Mouse (Mus musculus): ENCODE data around the gene Tmem120b. TPM values are rescaled to one million over a fixed set of nuclear protein-coding genes. Genes with fewer than 3 reads are reported as not detected.

Tmem120b gene
- polyA plus RNA-seq, 1 experiment, result 5.8 TPM

GRCm38 (mm10) chr5:123083340-123084050 lies 15.3 kb downstream of the Tmem120b start:
- Histone ChIP-seq H3K36me3 (ENCODE audit: control insufficient read depth, insufficient read depth, low read length) (no peaks in the 10 kb centered on the region), H3K4me3 (ENCODE audit: extremely low read depth, insufficient read depth, insufficient read length) (no peak overlapping the region), H3K27me3 (ENCODE audit: control insufficient read depth, insufficient read depth, low read length) (no peaks in the 10 kb centered on the region), H3K27ac (ENCODE audit: insufficient read depth, low read length) (no peak overlapping the region), H3K4me1 (ENCODE audit: control insufficient read depth, insufficient read depth, insufficient read length) (no peaks in the 10 kb centered on the region)
- no peak for DNase-seq (ENCODE audit: low read depth in 1 of 2, low spot score in 2 of 2)
- no peak for TF ChIP-seq CTCF (IDR thresholded peaks at IDR 0.05; ENCODE audit: extremely low read depth, insufficient read depth, insufficient read length, insufficient replicate concordance)
- no peak for TF ChIP-seq POLR2A (IDR thresholded peaks at IDR 0.05; ENCODE audit: low read depth, low read length)
- WGBS, result 62% methylated on average over 13 of the region's 13 CpGs

DNA sequence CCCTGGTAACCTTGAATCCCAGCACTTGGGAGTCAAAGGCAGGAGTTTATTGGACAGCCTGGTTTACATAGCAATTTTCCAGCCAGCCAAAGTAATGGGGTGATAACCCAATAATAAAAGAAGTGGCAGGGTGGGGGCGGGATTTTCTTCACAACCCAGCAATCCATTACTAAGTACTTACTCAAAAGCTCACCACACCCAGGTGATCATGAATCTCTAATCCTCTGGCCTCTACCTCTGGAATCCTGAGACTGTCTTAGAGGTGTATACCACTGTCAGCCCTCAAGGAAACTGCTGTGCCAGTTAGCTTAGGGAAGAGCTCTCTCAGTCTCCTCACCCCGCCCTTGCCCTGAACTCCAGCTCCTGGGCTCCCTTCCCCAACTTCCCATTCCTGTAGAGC lies 18.3 kb downstream of the Tmem120b start:
- no peak overlapping the region for H3K27ac ChIP-seq (ENCODE audit: insufficient read depth, low read length)
- TF ChIP-seq CTCF (IDR thresholded peaks at IDR 0.05; ENCODE audit: extremely low read depth, insufficient read depth, insufficient read length, insufficient replicate concordance) (no peak), POLR2A (IDR thresholded peaks at IDR 0.05; ENCODE audit: low read depth, low read length) (no peak)
- H3K4me3 ChIP-seq (ENCODE audit: extremely low read depth, insufficient read depth, insufficient read length), result no peak overlapping the region
- DNase-seq (ENCODE audit: low read depth in 1 of 2, low spot score in 2 of 2), result no peak
- 93% methylated on average over 2 of the region's 2 CpGs for WGBS
- H3K36me3 ChIP-seq (ENCODE audit: control insufficient read depth, insufficient read depth, low read length), result no peaks in the 10 kb centered on the region
- no peaks in the 10 kb centered on the region for H3K4me1 ChIP-seq (ENCODE audit: control insufficient read depth, insufficient read depth, insufficient read length)
- H3K27me3 ChIP-seq (ENCODE audit: control insufficient read depth, insufficient read depth, low read length), result no peaks in the 10 kb centered on the region

- Histone ChIP-seq H3K36me3 (ENCODE audit: control insufficient read depth, insufficient read depth, low read length) (no peaks in the 10 kb centered on the region), H3K4me3 (ENCODE audit: extremely low read depth, insufficient read depth, insufficient read length) (no peak overlapping the region), H3K27me3 (ENCODE audit: control insufficient read depth, insufficient read depth, low read length) (no peaks in the 10 kb centered on the region), H3K4me1 (ENCODE audit: control insufficient read depth, insufficient read depth, insufficient read length) (no peaks in the 10 kb centered on the region), H3K27ac (ENCODE audit: insufficient read depth, low read length) (no peak overlapping the region)
- 86% methylated on average over 4 of the region's 4 CpGs for WGBS
- no peak for DNase-seq (ENCODE audit: low read depth in 1 of 2, low spot score in 2 of 2)
- no peak for TF ChIP-seq POLR2A (IDR thresholded peaks at IDR 0.05; ENCODE audit: low read depth, low read length)
- TF ChIP-seq CTCF (IDR thresholded peaks at IDR 0.05; ENCODE audit: extremely low read depth, insufficient read depth, insufficient read length, insufficient replicate concordance), result no peak
These were observed 20.6 kb downstream of the Tmem120b start for GRCm38 (mm10) chr5:123088784-123089183.

GRCm38 (mm10) chr5:123090560-123091306 lies 22.5 kb downstream of the Tmem120b start:
- Histone ChIP-seq H3K4me1 (ENCODE audit: control insufficient read depth, insufficient read depth, insufficient read length) (no peaks in the 10 kb centered on the region), H3K4me3 (ENCODE audit: extremely low read depth, insufficient read depth, insufficient read length) (no peak overlapping the region), H3K36me3 (ENCODE audit: control insufficient read depth, insufficient read depth, low read length) (no peaks in the 10 kb centered on the region), H3K27ac (ENCODE audit: insufficient read depth, low read length) (no peak overlapping the region), H3K27me3 (ENCODE audit: control insufficient read depth, insufficient read depth, low read length) (no peaks in the 10 kb centered on the region)
- no peak for DNase-seq (ENCODE audit: low read depth in 1 of 2, low spot score in 2 of 2)
- WGBS, result 91% methylated on average over 10 of the region's 10 CpGs
- TF ChIP-seq POLR2A (IDR thresholded peaks at IDR 0.05; ENCODE audit: low read depth, low read length) (no peak), CTCF (IDR thresholded peaks at IDR 0.05; ENCODE audit: extremely low read depth, insufficient read depth, insufficient read length, insufficient replicate concordance) (no peak)

DNA sequence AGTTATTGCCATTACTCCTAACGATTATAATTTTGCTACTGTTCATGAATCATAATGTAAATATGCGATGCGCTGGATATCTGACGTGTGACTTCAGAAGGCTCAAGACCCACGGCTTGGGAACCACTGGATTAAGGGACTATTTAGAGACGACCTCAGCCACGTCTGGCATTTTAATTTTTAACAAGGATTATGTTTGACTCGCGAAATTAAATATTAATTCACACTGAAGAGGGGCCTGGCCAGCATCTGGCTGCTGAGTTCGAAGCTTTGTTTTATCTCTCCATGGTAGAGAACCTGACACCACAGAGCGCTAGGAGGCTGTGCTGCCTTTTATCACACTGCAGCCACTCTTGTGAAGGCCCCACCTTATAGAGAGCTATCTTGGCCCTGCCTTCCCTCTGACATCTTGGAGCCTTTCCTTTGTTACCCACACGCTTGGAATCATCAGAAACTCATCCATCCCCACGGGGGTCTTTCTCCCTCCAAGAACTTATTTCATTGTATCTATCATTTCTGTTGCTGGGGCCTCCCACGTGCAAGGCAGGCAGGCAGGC lies 24.9 kb downstream of the Tmem120b start:
- no peak for DNase-seq (ENCODE audit: low read depth in 1 of 2, low spot score in 2 of 2)
- Histone ChIP-seq H3K36me3 (ENCODE audit: control insufficient read depth, insufficient read depth, low read length) (no peaks in the 10 kb centered on the region), H3K4me1 (ENCODE audit: control insufficient read depth, insufficient read depth, insufficient read length) (no peaks in the 10 kb centered on the region), H3K4me3 (ENCODE audit: extremely low read depth, insufficient read depth, insufficient read length) (no peak overlapping the region), H3K27me3 (ENCODE audit: control insufficient read depth, insufficient read depth, low read length) (no peaks in the 10 kb centered on the region), H3K27ac (ENCODE audit: insufficient read depth, low read length) (no peak overlapping the region; the same call in 1 of the 2 replicates)
- 88% methylated on average over 14 of the region's 14 CpGs for WGBS
- TF ChIP-seq POLR2A (IDR thresholded peaks at IDR 0.05; ENCODE audit: low read depth, low read length) (no peak), CTCF (IDR thresholded peaks at IDR 0.05; ENCODE audit: extremely low read depth, insufficient read depth, insufficient read length, insufficient replicate concordance) (no peak)

DNA sequence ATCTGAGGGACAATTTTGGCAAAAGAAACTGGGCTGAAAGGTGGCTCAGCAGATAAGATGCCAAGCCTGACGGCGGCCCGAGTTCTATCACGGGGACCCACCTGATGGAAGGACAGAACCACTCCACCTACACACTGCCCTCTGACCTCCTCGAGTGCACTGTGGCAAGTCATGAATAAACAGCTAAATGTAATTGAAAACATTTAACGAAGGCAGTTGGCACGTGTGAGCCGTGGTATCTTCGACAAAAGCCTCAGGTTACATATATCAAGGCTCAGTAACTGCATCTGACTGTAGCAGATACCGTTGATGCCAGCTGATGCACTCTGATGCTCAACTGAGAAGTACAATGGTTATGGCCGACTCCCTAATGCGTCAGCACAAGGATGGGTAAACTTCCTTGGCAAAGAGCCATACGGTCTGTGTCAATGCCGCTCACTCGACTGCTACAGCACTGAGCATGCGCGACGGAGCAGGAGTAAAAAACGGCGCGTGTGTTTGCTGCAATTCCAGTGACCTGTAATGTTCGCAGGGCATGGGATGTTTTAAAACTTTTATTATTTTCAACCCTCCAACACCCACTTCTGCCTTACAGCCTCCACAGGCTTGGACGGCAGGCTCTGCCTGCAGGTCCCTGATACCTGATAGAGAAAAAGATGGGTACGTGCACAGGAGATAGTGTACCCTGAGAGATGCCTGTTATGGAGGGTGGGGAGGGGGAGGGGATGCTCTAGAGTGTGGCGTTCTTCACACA lies 26.2 kb downstream of the Tmem120b start:
- TF ChIP-seq CTCF (IDR thresholded peaks at IDR 0.05; ENCODE audit: extremely low read depth, insufficient read depth, insufficient read length, insufficient replicate concordance) (no peak), POLR2A (IDR thresholded peaks at IDR 0.05; ENCODE audit: low read depth, low read length) (no peak)
- no peaks in the 10 kb centered on the region for H3K4me1 ChIP-seq (ENCODE audit: control insufficient read depth, insufficient read depth, insufficient read length)
- DNase-seq (ENCODE audit: low read depth in 1 of 2, low spot score in 2 of 2), result no peak
- no peaks in the 10 kb centered on the region for H3K27me3 ChIP-seq (ENCODE audit: control insufficient read depth, insufficient read depth, low read length)
- WGBS, result 82% methylated on average over 25 of the region's 25 CpGs
- no peak overlapping the region for H3K4me3 ChIP-seq (ENCODE audit: extremely low read depth, insufficient read depth, insufficient read length)
- no peaks in the 10 kb centered on the region for H3K36me3 ChIP-seq (ENCODE audit: control insufficient read depth, insufficient read depth, low read length)
- peak overlapping the region; percentile 25; the same call in 1 of the 2 replicates for H3K27ac ChIP-seq (ENCODE audit: insufficient read depth, low read length)
